ENCODE assay signal across 8 mouse cellular contexts in genomic region chr15:27681419-27682187, GRCm38 (mm10). TPM values are rescaled to one million over a fixed set of nuclear protein-coding genes. Genes with fewer than 3 reads are reported as not detected.
DNase-seq lines count a peak whose midpoint lies in the region; ATAC-seq lines count a peak whose summit lies in the region.

Otulinl (minus strand) TSS chr15:27681579.

- no peaks in the 10 kb centered on the region for H3K27me3 ChIP-seq in intestine, embryonic 15.5 days (replicated peaks)

- ATAC-seq in intestine, embryonic 15.5 days: peak; percentile 100
- ATAC-seq in megakaryocyte-erythroid progenitor cell, adult 5-6 weeks (replicated peaks; ENCODE audit: low FRiP score, low TSS enrichment, poor library complexity, severe bottlenecking): peak; percentile 100

- DNase-seq in adrenal gland, adult 8-10 months: peak; percentile 90
- peak; percentile 91 for DNase-seq in embryo, embryonic 11.5 days (ENCODE audit: low read depth, low spot score)
- DNase-seq in gastrocnemius, postnatal 36 days: peak; percentile 90 to 94
- DNase-seq in left cerebral cortex, postnatal 14 days (ENCODE audit: low spot score in 2 of 2): peak; percentile 96 to 97
- peak; percentile 96 for DNase-seq in right cerebral cortex, postnatal 14 days
- peak; percentile 94 for DNase-seq in urinary bladder, postnatal 25 days (ENCODE audit: low spot score)

- H3K4me2 ChIP-seq in intestine, embryonic 15.5 days (replicated peaks): peak within 1 kb of the TSS; percentile 95

- H3K4me1 ChIP-seq in intestine, embryonic 15.5 days (replicated peaks): peaks cover 9% of the 10 kb centered on the region

- peak within 1 kb of the TSS; percentile 63 for H3K4me3 ChIP-seq in intestine, embryonic 15.5 days (replicated peaks)

- no peaks in the 10 kb centered on the region for H3K9me3 ChIP-seq in intestine, embryonic 15.5 days

- H3K36me3 ChIP-seq in intestine, embryonic 15.5 days: no peaks in the 10 kb centered on the region

- H3K27ac ChIP-seq in intestine, embryonic 15.5 days: 0 out of 2 replicates have a peak within 1 kb of the TSS, but pooled peaks have one; percentile 28

- 1% methylated on average over 58 of the region's 59 CpGs for WGBS in intestine, embryonic 15.5 days

- intact Hi-C loops in gastrocnemius, postnatal 36 days (cut with DNase I): no loop called here
- intact Hi-C loops in left cerebral cortex, postnatal 14 days (cut with DNase I): no loop called here

- H3K9ac ChIP-seq in intestine, embryonic 15.5 days: peak within 1 kb of the TSS; percentile 67

RNA-seq across cellular contexts. Expression of gene Otulinl, which starts in this region (rescaled TPM):
- total RNA-seq in adrenal gland, adult 8-10 months (2022): 10 to 100 TPM in 1 of 4 experiments, 1 to 10 TPM in 3; 4.5 to 14.4 (median 7.6) TPM
- total RNA-seq in gastrocnemius, postnatal 36 days (2021): 1 to 10 TPM in 1 of 2 experiments, under 1 TPM in 1; 0.91 to 1.4 TPM
- 10.9 and 11.4 TPM in 2 replicates for polyA plus RNA-seq in intestine, embryonic 15.5 days (2015; fragmentation: Nextera tagmentation; extraction: Ambion mirVana)
- 10 to 100 TPM; 28.8 to 33.1 TPM for total RNA-seq in left cerebral cortex, postnatal 14 days (2021)
- total RNA-seq in megakaryocyte-erythroid progenitor cell, adult 5-6 weeks (2014; fragmentation: Nextera tagmentation): 6.9 and 12.7 TPM in 2 replicates
- total RNA-seq in megakaryocyte-erythroid progenitor cell, adult 5-6 weeks (2017): 3.6 and 4.0 TPM in 2 replicates

Comparison
In these comparisons a context has a peak if more than half of its experiments do, and no peak if none do; other contexts are left out.
1. Peak in every context shown above with its lines: DNase-seq, ATAC-seq, H3K4me3 ChIP-seq and H3K27ac ChIP-seq.